Mouse (Mus musculus) liver, adult 2 months (tissue): Measurements from ENCODE around the gene Eef1g. TPM values are rescaled to one million over a fixed set of nuclear protein-coding genes. Genes with fewer than 3 reads are reported as not detected.
A peak's percentile ranks its signal among the peaks of the same experiment; 100 is the strongest.

Source experiments
- DNase-seq: peaks from one replicate; pipeline ENCODE4 v3.0.0-alpha.2; 2011; ENCODE audit warnings: low read depth, low spot score; ENCODE audit errors: extremely low read depth
- H3K27ac ChIP-seq: fragments of 200-500 bp; replicated peaks from 2 replicates; pipeline ENCODE4 v1.5.1; 2012; ENCODE audit warnings: low read depth, mild to moderate bottlenecking, control low read depth, inconsistent platforms, low read length; ENCODE audit not compliant: insufficient read depth
- H3K27me3 ChIP-seq: fragments of 200-500 bp; 2 replicates; pipeline ENCODE4 v1.6.1; 2012; ENCODE audit warnings: mild to moderate bottlenecking, moderate library complexity, low read length, inconsistent platforms; ENCODE audit not compliant: control insufficient read depth, insufficient read depth
- H3K36me3 ChIP-seq: fragments of 200-500 bp; 2 replicates; pipeline ENCODE4 v1.6.1; 2012; ENCODE audit warnings: low read length, inconsistent platforms; ENCODE audit not compliant: control insufficient read depth, insufficient read depth
- H3K4me1 ChIP-seq: fragments of 200-500 bp; 2 replicates; pipeline ENCODE4 v1.6.1; 2011; ENCODE audit warnings: low read length; ENCODE audit not compliant: control insufficient read depth, insufficient read depth
- H3K4me3 ChIP-seq: fragments of 200-500 bp; 2 replicates; pipeline ENCODE4 v1.5.1; 2011; ENCODE audit warnings: low read depth, mild to moderate bottlenecking, control low read depth, low read length, moderate library complexity; ENCODE audit not compliant: insufficient read depth
- H3K79me2 ChIP-seq: fragments of 200-500 bp; 2 replicates; pipeline ENCODE4 v1.6.1; 2012; ENCODE audit warnings: inconsistent platforms, mild to moderate bottlenecking, low read length, moderate library complexity; ENCODE audit not compliant: control insufficient read depth, insufficient read depth
- H3K9ac ChIP-seq: fragments of 200-500 bp; 2 replicates; pipeline ENCODE4 v1.6.1; 2012; ENCODE audit warnings: low read depth, mild to moderate bottlenecking, control low read depth, inconsistent platforms, low read length
- CTCF ChIP-seq: fragments of 200-500 bp; IDR thresholded peaks from 2 replicates; pipeline ENCODE4 v1.5.1; 2011; ENCODE audit warnings: low read depth, low read length, control low read depth
- POLR2A ChIP-seq: fragments of 200-500 bp; IDR thresholded peaks from 2 replicates; pipeline ENCODE4 v1.6.1; 2011; ENCODE audit warnings: low read length, control low read depth; ENCODE audit not compliant: insufficient read depth; ENCODE audit errors: extremely low read depth
- WGBS: fragments of 180-500 bp; shearing (Covaris S2); methylation state at CpG from one replicate; pipeline ENCODE4 v1.1.7; 2018; 5-methylcytosine and 5-hydroxymethylcytosine counted together
- polyA plus RNA-seq: library from polyadenylated mRNA; depleted of rRNA; stranded (reverse); fragments of >200 nt; gene quantifications from 2 replicates; pipeline ENCODE4 v1.2.3, GENCODE M21; 2012
- total RNA-seq: library from RNA; depleted of rRNA; stranded (reverse); fragments of >200 nt; gene quantifications from 2 replicates; pipeline ENCODE4 v1.2.3, GENCODE M21; 2014

Gene Eef1g
- total and polyA plus RNA-seq, 2 experiments: 101 to 107 TPM

DNA sequence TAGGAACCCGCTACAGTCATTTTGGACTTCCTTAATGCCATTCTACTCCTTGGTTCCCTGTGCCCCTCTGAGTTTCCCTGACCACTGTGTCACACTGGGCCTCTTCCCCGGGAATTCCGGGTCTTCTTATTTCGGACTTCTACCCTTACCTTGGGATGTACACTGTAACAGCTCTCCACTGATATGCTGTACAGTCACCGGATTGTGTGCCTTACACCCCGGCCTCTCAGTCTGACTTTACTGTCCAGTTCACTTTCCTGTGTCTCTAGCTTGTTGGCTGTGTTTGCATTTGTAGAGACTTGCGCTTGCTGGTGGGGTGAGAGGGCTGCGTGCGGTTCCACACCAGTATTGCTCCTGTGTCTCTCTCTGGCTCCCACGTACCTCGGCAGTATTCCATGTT is 36.7 kb upstream of the Eef1g start:
- no peak for DNase-seq
- Histone ChIP-seq H3K4me3 (peak overlapping the region; percentile 82), H3K79me2 (no peaks in the 10 kb centered on the region), H3K27me3 (no peaks in the 10 kb centered on the region), H3K9ac (peak overlapping the region; percentile 96), H3K27ac (peak overlapping the region; percentile 80), H3K4me1 (peaks cover 9% of the 10 kb centered on the region), H3K36me3 (peaks cover 10% of the 10 kb centered on the region; the same call in 1 of the 2 replicates)
- WGBS: 1% methylated on average over 11 of the region's 11 CpGs
- TF ChIP-seq POLR2A: no peak

DNA sequence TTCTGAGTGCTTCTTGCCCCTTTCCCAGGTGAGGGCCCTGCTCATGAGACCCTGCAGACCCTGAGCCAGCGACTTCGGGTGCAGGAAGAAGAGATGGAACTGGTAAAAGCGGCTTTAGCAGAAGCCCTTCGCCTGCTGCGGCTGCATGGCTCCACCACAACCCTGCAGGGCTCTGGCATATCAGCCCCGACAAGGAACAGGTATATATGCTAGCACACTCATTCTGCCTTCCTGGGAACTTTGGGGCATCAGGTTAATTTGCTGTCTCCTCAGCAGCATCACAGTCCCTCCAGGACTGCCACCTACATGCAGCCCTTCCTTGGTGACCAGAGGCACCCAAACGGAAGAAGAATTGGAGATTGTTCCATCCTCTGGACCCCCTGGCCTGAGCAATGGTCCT is 36.1 kb upstream of the Eef1g start:
- no peak overlapping the region for H3K4me3 ChIP-seq

DNA sequence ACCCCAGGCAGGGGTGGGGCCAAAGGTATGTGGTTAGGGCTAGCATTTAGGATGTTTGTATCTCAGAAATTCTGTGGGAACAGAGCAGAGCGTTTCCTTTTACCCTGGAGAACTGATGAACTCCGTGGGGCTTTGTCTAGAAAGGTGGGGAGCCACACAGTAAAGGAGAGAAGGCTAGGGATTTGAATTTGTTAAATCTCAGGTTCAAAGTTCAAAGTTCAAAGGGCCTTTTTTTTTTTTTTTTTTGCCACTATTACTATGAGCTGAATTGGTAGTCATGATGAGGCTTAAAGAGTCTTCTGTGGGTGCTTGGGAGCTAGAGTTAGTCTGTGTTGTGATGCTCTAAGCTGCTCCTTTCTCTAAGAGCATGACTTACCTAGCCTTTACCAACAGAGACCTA is 30.1 kb upstream of the Eef1g start:
- peak; percentile 57 for DNase-seq
- Histone ChIP-seq H3K36me3 (peaks cover 14% of the 10 kb centered on the region; the same call in 1 of the 2 replicates), H3K27ac (no peak overlapping the region), H3K27me3 (no peaks in the 10 kb centered on the region), H3K4me3 (no peak overlapping the region), H3K9ac (no peak overlapping the region), H3K4me1 (peaks cover 5% of the 10 kb centered on the region; the same call in 1 of the 2 replicates), H3K79me2 (no peaks in the 10 kb centered on the region)
- WGBS: 63% methylated on average over 2 of the region's 2 CpGs
- TF ChIP-seq CTCF (no peak), POLR2A (no peak)

More for the DNA sequence above, 36.1 kb upstream of the Eef1g start:
- no peak for DNase-seq
- H3K36me3 ChIP-seq: peaks cover 13% of the 10 kb centered on the region; the same call in 1 of the 2 replicates
- H3K27me3 ChIP-seq: no peaks in the 10 kb centered on the region
- 84% methylated on average over 7 of the region's 7 CpGs for WGBS
- H3K79me2 ChIP-seq: no peaks in the 10 kb centered on the region
- TF ChIP-seq CTCF: no peak
- no peak for TF ChIP-seq POLR2A
- H3K27ac ChIP-seq: no peak overlapping the region
- peaks cover 9% of the 10 kb centered on the region for H3K4me1 ChIP-seq
- H3K9ac ChIP-seq: no peak overlapping the region

- no peak overlapping the region for H3K9ac ChIP-seq
- no peak overlapping the region for H3K27ac ChIP-seq
- DNase-seq: no peak
- H3K4me3 ChIP-seq: no peak overlapping the region
- peaks cover 8% of the 10 kb centered on the region for H3K36me3 ChIP-seq
- no peaks in the 10 kb centered on the region for H3K27me3 ChIP-seq
- 92% methylated on average over 15 of the region's 15 CpGs for WGBS
- peaks cover 4% of the 10 kb centered on the region; the same call in 1 of the 2 replicates for H3K79me2 ChIP-seq
- no peak for TF ChIP-seq CTCF
- TF ChIP-seq POLR2A: no peak
- peaks cover 17% of the 10 kb centered on the region for H3K4me1 ChIP-seq
Measured at GRCm38 (mm10) chr19:8940526-8941133, 26.2 kb upstream of the Eef1g start.

GRCm38 (mm10) chr19:8941136-8941514 is 25.7 kb upstream of the Eef1g start:
- H3K79me2 ChIP-seq: peaks cover 4% of the 10 kb centered on the region; the same call in 1 of the 2 replicates
- WGBS: 74% methylated on average over 10 of the region's 10 CpGs
- H3K36me3 ChIP-seq: peaks cover 12% of the 10 kb centered on the region
- peaks cover 17% of the 10 kb centered on the region for H3K4me1 ChIP-seq
- no peak overlapping the region for H3K9ac ChIP-seq
- no peak for TF ChIP-seq POLR2A
- TF ChIP-seq CTCF: no peak
- H3K27ac ChIP-seq: no peak overlapping the region
- no peak for DNase-seq
- H3K27me3 ChIP-seq: no peaks in the 10 kb centered on the region
- no peak overlapping the region for H3K4me3 ChIP-seq

DNA sequence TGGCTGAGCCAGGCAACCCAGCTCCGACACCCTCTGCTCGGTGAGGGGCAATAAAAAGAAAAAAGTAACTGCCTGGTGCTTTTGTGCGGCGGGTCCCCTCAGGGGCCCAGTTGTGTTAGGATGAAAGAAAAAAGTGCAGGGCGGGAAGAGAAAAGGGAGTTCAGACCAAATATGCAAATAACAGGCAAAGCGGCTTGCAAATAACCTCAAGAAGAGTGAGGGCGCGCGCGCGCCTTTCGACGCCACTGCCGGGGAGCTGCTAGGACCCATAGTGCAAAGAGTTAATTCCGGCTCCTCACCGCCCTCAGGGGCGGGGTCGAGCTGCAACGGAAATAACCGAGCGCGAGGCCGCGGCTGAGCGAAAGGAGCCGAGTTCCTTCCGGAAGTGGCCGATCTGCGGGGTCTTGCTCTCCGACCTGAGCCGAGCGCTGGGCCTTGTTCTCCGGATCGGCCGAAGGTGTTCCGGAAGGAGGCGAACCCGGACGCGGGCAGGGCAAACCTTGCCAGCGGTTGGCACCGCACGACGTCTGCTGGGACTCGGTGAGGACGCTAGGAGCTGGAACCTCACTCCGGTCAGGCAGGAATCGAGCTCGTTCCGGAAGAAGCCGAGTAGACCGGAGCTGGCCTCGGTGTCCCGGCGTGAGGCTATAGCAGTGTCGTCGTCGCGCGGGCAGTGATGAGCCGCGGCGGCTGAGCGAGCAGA is 25.2 kb upstream of the Eef1g start, which contains the start of gene Mta2:
Gene Mta2 (plus strand): TSS at position 361 of the 703 bp plus-strand sequence.
- WGBS: 2% methylated on average over 64 of the region's 64 CpGs
- H3K27me3 ChIP-seq: no peaks in the 10 kb centered on the region
- no peak for TF ChIP-seq CTCF
- TF ChIP-seq POLR2A: peak; percentile 63; the same call in 1 of the 2 replicates
- H3K36me3 ChIP-seq: peaks cover 16% of the 10 kb centered on the region
- DNase-seq: peak; percentile 85
- peaks cover 17% of the 10 kb centered on the region for H3K4me1 ChIP-seq
- H3K9ac ChIP-seq: peak within 1 kb of the TSS; percentile 89
- peak within 1 kb of the TSS; percentile 78 for H3K4me3 ChIP-seq
- peak within 1 kb of the TSS; percentile 91 for H3K27ac ChIP-seq
- H3K79me2 ChIP-seq: peaks cover 4% of the 10 kb centered on the region; the same call in 1 of the 2 replicates
